Mouse (Mus musculus): ENCODE measurements around the gene Spc24.
"Not testable (repeated sequence)": the region's sequence is repeated elsewhere in the genome, so short reads cannot be mapped to it uniquely, and the experiment has no call there.

Spc24 gene

GRCm38 (mm10) chr9:21784517-21785307 is 24.6 kb upstream of the Spc24 start:
- no peak for DNase-seq

GRCm38 (mm10) chr9:21781657-21782468 is 21.8 kb upstream of the Spc24 start:
- no peak for DNase-seq

- no peak for DNase-seq
Measured at GRCm38 (mm10) chr9:21777726-21778125, 17.6 kb upstream of the Spc24 start.

- no peak for DNase-seq
Measured at GRCm38 (mm10) chr9:21774353-21774752, 14.2 kb upstream of the Spc24 start.

- DNase-seq = not testable (repeated sequence)
Measured at GRCm38 (mm10) chr9:21773396-21773795, 13.3 kb upstream of the Spc24 start.

DNA sequence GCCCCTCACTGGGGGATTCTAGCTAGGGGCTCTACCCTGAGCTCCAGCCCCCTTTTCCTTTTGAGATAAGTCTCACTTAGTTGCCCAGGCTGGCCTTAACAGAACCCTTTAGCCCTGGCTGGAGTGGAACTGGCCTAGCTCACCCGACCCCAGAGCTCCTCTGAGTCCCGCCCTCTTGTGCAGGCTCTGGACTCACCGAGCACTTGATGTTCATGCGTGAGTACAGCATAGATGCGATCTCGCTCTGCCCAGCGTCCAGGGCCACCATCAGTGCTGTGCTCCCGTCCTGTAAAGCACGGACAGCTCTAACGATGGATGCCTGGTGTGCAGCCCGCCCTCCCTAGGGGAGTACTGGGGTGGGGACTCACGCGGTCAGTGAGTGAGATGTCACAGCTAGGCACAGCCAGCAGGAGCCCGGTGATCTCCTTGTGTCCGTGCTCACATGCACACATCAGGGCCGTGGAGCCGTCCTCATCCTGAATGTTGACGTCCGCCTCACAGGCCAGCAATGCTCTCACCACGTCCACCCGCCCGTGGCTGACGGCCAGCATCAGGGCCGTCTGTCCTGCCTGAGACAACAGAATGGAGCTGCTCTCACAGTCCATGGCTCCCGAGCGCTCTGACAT is 9.6 kb upstream of the Spc24 start:
- DNase-seq = peak in 1 of 2 experiments; percentile 54

DNA sequence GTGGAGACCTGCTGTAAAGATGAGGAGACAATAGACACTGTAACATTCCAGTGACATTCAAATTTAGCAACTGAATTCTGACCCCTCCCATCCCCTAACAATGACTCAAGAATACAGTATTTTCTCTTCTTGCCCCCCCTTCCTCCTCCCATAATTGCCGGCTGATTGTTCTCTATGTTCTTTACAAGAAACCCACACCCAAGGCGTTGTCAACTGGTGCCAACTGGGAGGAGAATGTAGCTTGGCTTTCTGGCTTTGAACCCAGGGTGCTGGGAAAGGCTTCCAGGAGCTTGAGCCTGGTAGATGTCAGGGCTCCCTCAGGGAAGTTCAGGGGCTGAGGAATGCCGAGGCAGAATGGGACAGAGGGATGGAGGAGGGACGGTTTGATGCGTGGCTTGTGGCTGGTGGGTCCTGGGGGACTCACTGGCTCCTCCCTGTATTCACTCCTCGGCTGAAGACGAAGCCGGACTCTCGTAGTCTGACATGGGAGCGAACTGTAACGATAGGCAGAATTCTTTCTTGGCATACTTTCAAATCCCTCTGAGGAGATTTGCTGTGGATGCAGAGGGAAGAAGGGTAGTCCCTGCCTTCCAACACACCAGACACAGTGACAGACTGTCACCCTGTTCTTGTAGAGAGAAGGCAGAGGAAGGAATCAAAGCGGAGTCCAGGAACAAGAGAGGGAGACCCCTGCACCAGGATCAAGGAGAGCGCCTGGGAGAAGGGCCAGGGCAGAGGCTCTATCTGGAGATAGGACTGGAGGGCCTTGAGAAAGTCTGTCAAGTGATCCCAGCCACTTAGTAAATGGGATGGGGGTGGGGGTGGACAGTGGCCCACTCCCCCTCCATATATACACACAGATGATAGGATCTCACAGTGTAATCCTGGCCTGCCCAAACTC is 8.7 kb upstream of the Spc24 start:
- DNase-seq = peak in 1 of 2 experiments; percentile 47

GRCm38 (mm10) chr9:21767896-21768295 is 7.8 kb upstream of the Spc24 start:
- DNase-seq = peak in 1 of 2 experiments; percentile 65

DNA sequence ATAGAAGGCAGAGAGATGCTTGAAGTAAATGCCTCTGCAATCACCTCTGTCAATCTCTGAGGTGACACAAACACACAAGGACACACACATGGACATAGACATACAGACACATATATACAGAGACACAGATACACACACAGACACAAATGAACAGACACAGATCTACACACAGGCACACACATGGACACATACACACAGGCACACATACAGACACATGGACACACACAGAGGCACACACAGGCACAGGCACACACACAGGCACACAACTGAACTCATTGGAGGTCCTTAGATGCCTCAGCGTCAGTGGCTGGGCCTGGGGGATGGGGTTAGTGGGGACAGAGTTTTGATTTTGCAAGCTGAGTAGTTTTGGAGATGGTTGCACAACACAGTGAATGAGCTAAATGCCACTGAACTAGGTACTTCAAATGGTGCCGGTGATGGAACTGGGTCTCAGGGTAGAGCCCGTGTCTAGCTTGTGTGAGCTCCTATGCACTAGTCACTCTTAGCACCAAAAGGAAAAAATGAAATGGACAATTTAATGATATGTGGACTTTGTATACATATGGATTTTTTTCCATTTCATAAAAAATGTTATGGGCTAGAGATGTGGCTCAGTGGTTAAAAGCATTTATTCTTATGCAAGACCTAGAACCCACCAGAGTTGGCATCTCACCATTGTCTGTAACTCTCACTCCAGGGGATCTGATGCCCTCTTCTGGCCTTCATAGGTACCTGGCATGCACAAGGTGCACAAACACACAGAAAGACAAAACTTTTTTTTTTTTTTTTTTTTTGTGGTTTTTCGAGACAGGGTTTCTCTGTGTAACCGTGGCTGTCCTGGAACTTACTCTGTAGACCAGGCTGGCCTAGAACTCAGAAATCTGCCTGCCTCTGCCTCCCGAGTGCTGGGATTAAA is 4.2 kb upstream of the Spc24 start:
- DNase-seq = no peak

GRCm38 (mm10) chr9:21762135-21762534 is 2.0 kb upstream of the Spc24 start:
- peak in 1 of 2 experiments; percentile 55 for DNase-seq

DNA sequence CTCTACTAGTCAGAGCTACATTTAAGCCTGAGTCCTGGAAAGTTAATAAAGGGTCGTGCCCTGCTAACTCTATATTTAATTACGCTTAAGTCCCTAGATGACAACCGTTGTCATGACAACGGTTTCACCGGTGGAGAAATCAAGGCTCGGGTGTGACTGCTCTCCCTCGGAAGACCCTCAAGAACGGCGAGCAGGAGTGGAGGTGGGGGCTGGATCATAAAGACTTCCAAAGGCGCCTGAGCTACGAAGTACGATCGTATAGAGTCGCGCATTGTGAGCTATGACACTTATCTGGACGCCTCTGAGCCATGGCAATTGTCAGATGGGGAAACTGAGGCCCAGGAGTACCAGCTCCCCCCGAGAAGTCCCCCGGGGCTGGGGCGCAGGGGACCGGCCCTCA is 385 bp downstream of the Spc24 start:
- no peak for DNase-seq

GRCm38 (mm10) chr9:21758576-21759529 is 1.2 kb downstream of the Spc24 start:
- DNase-seq = no peak

GRCm38 (mm10) chr9:21754516-21755321 is 5.4 kb downstream of the Spc24 start:
- peak; percentile 33 to 64 for DNase-seq

DNA sequence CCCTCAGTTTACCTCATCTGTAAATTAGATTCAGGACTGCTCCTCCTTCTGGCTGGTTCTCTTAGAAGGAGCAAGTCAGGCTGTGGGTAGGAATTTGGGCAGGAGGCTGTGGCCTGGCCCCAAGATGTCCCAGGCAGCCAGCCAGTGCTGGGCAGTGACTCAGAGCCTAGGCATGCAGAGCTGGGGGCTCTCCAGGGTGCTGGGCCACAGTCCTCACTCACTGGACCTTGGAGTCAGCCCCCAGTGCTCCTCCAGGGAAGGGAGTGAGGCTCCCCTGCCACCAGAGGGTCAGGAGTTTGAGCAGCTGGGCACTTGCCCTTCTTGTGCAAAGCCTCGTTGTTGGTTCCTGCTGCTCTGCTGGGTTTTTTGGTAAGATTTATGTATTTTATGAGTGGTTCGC is 6.1 kb downstream of the Spc24 start:
- DNase-seq = peak; percentile 70 to 89

DNA sequence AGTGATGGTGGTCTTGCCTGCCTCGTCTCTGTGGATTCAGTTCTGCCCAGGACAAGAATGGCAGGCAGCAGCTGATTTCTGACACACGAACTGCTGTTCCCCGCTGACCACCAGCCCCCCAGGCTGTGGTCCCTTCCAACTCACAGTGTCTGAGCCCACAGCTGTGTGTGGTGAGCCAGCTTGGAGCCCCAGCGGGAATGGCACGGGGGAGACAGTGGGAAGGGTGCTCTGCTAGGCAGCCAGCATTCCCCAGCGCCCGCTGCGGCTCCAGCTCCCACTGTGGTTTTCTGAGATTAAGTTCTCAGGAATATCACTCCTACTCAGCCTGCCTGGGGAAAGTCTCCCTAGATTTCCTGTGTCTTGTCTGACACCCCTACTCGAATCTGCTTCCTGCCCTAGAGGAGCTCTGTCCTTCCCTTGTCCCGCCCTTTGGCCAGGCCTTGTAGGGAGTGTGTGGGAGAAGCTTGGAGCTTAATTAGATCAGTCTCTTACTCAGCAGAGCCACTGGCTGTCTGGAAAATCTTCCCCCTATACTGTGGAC is 7.8 kb downstream of the Spc24 start:
- DNase-seq = peak; percentile 66 to 87

GRCm38 (mm10) chr9:21751347-21751746 is 8.8 kb downstream of the Spc24 start:
- DNase-seq = peak; percentile 36 to 55

GRCm38 (mm10) chr9:21750370-21750769 is 9.7 kb downstream of the Spc24 start:
- DNase-seq = no peak

DNA sequence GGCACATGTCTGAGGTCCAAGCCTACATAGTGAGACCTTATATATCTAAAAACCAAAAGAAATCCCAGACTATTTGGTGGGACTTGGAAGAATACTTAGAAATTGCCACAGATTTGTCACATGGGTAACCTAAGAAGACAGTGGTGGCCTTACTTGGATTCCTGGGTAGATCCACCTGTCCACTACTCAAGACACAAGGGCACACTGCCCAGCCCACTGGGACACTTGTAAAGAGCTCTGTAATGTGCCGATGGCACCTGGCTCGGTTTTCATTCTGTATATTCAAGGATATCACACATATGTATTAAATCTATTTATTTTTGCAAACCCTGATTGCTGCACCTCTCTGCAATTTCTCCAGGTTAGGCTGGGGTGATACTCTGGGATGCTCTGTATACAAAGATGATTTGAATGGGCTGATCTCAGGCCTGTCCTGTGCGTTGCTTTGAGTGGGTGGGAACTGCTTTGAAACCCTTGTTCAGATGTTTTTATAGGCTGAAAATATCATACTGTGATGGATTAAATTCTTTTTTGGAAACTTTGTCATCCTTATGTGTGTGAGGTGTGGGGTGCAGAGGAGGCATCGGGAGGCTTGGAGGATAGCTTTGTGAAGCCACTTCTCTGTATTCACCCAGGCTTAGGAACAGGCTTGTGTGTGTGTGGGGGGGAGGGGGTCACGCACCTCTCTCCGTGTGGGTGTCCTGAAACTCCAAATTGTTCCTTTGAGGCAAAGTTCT is 10.6 kb downstream of the Spc24 start:
- no peak for DNase-seq
